Mouse (Mus musculus): Measurements from ENCODE around the gene Klf13. TPM values are rescaled to one million over a fixed set of nuclear protein-coding genes. Genes with fewer than 3 reads are reported as not detected.

Klf13 gene
- total RNA-seq, 1 experiment = 29.4 TPM

DNA sequence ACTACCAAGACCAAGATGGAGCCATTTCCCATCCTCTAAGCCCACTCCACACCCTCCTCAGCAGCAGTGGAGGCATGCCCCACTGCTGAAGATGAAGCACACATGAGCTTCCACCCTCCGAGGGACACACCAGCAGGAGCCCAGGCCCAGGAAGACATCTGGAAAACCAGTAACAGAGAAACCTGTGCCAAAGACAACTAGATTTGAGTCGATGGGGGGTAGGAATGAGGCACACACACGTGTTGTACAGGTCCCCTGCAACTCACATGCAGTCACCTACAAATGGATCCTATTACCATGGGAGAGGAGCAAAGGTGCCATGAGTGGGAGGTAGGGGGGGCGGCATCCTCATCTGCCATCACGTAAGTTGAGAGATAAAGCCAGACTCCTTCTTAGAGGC lies 28.5 kb downstream of the Klf13 start:
- no peak for DNase-seq (ENCODE audit: low read depth, low spot score)
- Histone ChIP-seq H3K27ac (ENCODE audit: insufficient read depth, low read depth, low read length, poor library complexity, severe bottlenecking) (no peak overlapping the region; the same call in 1 of the 2 replicates), H3K4me1 (ENCODE audit: control insufficient read depth in 2 of 2, insufficient read depth in 2 of 2, low read length in 2 of 2, poor library complexity in 1 of 2) (peaks cover 16 to 62% of the 10 kb centered on the region in 2 experiments)

DNA sequence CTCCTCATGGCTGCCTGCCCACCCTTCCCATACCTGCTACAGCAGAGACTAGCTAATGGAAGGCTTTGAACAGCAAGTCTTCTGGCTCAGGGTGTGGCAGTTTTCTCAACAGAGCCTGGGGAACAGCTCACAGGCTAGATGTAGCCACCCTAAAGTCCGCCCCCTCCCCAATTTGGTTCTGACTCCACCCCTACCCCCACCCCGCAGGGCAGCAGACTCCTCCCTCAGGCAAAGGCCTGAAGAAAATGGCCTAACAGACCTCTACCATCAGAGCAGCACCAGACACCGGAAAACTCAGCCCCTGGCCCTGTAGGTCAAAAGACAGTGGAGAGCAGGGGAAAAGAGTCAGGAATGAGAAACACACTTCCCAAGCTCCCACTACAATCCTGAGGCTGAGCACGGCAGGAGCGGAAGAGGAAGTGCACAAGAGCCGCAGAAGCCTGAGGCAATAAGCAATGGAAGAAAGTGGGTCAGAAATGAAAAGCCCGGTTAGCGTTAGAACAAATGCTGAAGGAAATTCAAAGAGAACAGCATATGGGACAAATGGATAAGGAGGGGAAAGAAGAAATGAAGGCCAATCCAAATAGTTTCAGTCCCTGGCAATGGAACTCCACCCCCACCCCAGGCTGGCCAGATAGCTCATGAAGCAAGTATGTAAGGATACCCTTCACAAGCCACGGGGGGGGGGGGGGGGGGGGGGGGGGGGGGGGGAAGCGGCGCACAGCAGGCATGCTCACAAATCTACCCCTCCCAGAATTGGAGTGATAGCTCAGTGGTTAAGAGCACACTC lies 30.0 kb downstream of the Klf13 start:
- no peaks in the 10 kb centered on the region for H3K9me3 ChIP-seq (ENCODE audit: control insufficient read depth, insufficient read depth, low read depth, low read length)
- no peaks in the 10 kb centered on the region; the same call in 1 of the 2 replicates for H3K36me3 ChIP-seq (ENCODE audit: control insufficient read depth, insufficient read depth, low read length, poor library complexity, severe bottlenecking)
- peaks cover 19 to 55% of the 10 kb centered on the region in 2 experiments for H3K4me1 ChIP-seq (ENCODE audit: control insufficient read depth in 2 of 2, insufficient read depth in 2 of 2, low read length in 2 of 2, poor library complexity in 1 of 2)
- in situ Hi-C loops (cut with MboI; ENCODE audit: low sequenced_read_pairs in 2 of 2, unreplicated experiment in 2 of 2) = no loop called here
- peak overlapping the region; percentile 35 to 40 for H3K4me3 ChIP-seq (ENCODE audit: insufficient read depth in 1 of 2, low read depth in 1 of 2, low read length in 2 of 2, poor library complexity in 1 of 2, severe bottlenecking in 1 of 2)
- H3K9ac ChIP-seq (ENCODE audit: insufficient read depth, low read depth, low read length, poor library complexity, severe bottlenecking) = peak overlapping the region; percentile 7; the same call in 1 of the 2 replicates
- DNase-seq (ENCODE audit: low read depth, low spot score) = no peak
- H3K27ac ChIP-seq (ENCODE audit: insufficient read depth, low read depth, low read length, poor library complexity, severe bottlenecking) = peak overlapping the region; percentile 76; the same call in 1 of the 2 replicates
- TF ChIP-seq ZC3H11A (IDR thresholded peaks at IDR 0.05; ENCODE audit: borderline replicate concordance, low read depth, low read length) (no peak), ZNF384 (IDR thresholded peaks at IDR 0.05; ENCODE audit: low read depth, low read length) (no peak), MAFK (IDR thresholded peaks at IDR 0.05; ENCODE audit: insufficient read depth, low read depth, low read length) (no peak)

More for the DNA sequence above, 28.5 kb downstream of the Klf13 start:
- TF ChIP-seq HCFC1 (IDR thresholded peaks at IDR 0.05; ENCODE audit: borderline replicate concordance, insufficient read depth, low read length) = no peak
- no peak for TF ChIP-seq ZC3H11A (IDR thresholded peaks at IDR 0.05; ENCODE audit: borderline replicate concordance, low read depth, low read length)
- no peak for TF ChIP-seq MAFK (IDR thresholded peaks at IDR 0.05; ENCODE audit: insufficient read depth, low read depth, low read length)
- TF ChIP-seq CHD2 (IDR thresholded peaks at IDR 0.05; ENCODE audit: low read depth, low read length) = no peak
- TF ChIP-seq ZNF384 (IDR thresholded peaks at IDR 0.05; ENCODE audit: low read depth, low read length) = no peak
- no peak overlapping the region for H3K4me3 ChIP-seq (ENCODE audit: insufficient read depth in 1 of 2, low read depth in 1 of 2, low read length in 2 of 2, poor library complexity in 1 of 2, severe bottlenecking in 1 of 2)
- peak overlapping the region; percentile 35; the same call in 1 of the 2 replicates for H3K9ac ChIP-seq (ENCODE audit: insufficient read depth, low read depth, low read length, poor library complexity, severe bottlenecking)
- in situ Hi-C loops (cut with MboI; ENCODE audit: low sequenced_read_pairs in 2 of 2, unreplicated experiment in 2 of 2) = no loop called here
- no peaks in the 10 kb centered on the region; the same call in 1 of the 2 replicates for H3K36me3 ChIP-seq (ENCODE audit: control insufficient read depth, insufficient read depth, low read length, poor library complexity, severe bottlenecking)
- no peaks in the 10 kb centered on the region for H3K9me3 ChIP-seq (ENCODE audit: control insufficient read depth, insufficient read depth, low read depth, low read length)

DNA sequence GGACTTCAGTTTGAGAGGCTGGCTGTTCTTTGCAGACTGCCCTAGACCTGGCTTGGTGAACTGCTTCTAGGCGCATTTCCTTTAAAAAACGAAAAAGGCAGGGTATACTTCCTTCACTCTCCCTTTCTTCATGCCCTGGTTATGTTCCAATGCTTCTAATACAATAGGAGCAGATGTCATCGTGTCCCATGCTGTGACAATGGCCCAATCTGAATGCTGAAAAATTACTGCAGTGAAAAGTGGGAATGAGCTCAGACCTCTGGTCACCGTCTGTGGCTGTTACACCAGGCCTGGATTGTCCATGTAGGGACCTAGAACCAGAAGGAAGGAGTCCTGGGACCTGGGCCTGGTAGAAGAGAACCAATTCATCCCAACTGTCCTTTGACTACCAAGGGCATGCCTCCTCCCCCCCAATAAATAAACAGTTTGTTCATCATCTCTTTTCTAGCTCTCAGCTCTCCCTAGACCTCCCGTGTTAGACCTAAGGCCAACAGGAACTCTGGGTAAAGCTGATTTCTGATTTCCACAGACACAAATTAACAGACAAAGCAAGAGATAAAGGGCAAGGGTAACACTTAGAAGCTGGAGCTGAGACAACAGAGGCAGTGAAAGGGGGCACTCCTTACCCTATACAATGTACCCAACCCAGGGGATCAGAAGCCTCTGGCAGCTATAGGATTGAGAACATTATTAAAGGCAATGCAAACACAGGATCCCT lies 30.8 kb downstream of the Klf13 start:
- TF ChIP-seq HCFC1 (IDR thresholded peaks at IDR 0.05; ENCODE audit: borderline replicate concordance, insufficient read depth, low read length) (no peak), ZNF384 (IDR thresholded peaks at IDR 0.05; ENCODE audit: low read depth, low read length) (no peak), MAFK (IDR thresholded peaks at IDR 0.05; ENCODE audit: insufficient read depth, low read depth, low read length) (no peak), ZC3H11A (IDR thresholded peaks at IDR 0.05; ENCODE audit: borderline replicate concordance, low read depth, low read length) (no peak), CHD2 (IDR thresholded peaks at IDR 0.05; ENCODE audit: low read depth, low read length) (no peak)
- peaks cover 21 to 53% of the 10 kb centered on the region in 2 experiments for H3K4me1 ChIP-seq (ENCODE audit: control insufficient read depth in 2 of 2, insufficient read depth in 2 of 2, low read length in 2 of 2, poor library complexity in 1 of 2)
- H3K9me3 ChIP-seq (ENCODE audit: control insufficient read depth, insufficient read depth, low read depth, low read length) = no peaks in the 10 kb centered on the region
- H3K36me3 ChIP-seq (ENCODE audit: control insufficient read depth, insufficient read depth, low read length, poor library complexity, severe bottlenecking) = no peaks in the 10 kb centered on the region; the same call in 1 of the 2 replicates
- no peak for DNase-seq (ENCODE audit: low read depth, low spot score)
- H3K27ac ChIP-seq (ENCODE audit: insufficient read depth, low read depth, low read length, poor library complexity, severe bottlenecking) = peak overlapping the region; percentile 70; the same call in 1 of the 2 replicates
- peak overlapping the region; percentile 11 to 35; a peak in 2 of 4 replicates for H3K4me3 ChIP-seq (ENCODE audit: insufficient read depth in 1 of 2, low read depth in 1 of 2, low read length in 2 of 2, poor library complexity in 1 of 2, severe bottlenecking in 1 of 2)
- in situ Hi-C loops (cut with MboI; ENCODE audit: low sequenced_read_pairs in 2 of 2, unreplicated experiment in 2 of 2) = no loop called here
- H3K9ac ChIP-seq (ENCODE audit: insufficient read depth, low read depth, low read length, poor library complexity, severe bottlenecking) = no peak overlapping the region

DNA sequence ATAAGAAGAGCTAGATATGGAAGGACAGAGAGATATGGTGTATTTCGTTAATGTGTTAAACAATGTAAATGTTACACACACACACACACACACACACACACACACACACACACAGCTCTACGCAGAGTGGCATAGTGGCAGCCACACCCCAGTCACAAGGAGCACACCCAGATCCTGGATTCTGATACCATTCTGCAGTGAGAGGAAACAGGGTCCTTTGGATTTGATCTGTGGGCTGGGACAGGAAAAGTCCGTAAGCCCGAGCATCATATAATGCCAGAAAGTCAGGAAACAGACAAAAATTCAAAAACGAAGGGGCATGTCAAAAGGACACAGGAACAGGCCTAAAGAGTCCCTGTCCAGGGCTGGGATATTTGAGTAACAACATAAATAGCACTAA lies 33.1 kb downstream of the Klf13 start:
- H3K9ac ChIP-seq (ENCODE audit: insufficient read depth, low read depth, low read length, poor library complexity, severe bottlenecking) = no peak overlapping the region
- in situ Hi-C loops (cut with MboI; ENCODE audit: low sequenced_read_pairs in 2 of 2, unreplicated experiment in 2 of 2) = no loop called here
- DNase-seq (ENCODE audit: low read depth, low spot score) = no peak
- peaks cover 16 to 40% of the 10 kb centered on the region in 2 experiments for H3K4me1 ChIP-seq (ENCODE audit: control insufficient read depth in 2 of 2, insufficient read depth in 2 of 2, low read length in 2 of 2, poor library complexity in 1 of 2)
- H3K4me3 ChIP-seq (ENCODE audit: insufficient read depth in 1 of 2, low read depth in 1 of 2, low read length in 2 of 2, poor library complexity in 1 of 2, severe bottlenecking in 1 of 2) = no peak overlapping the region
- H3K27ac ChIP-seq (ENCODE audit: insufficient read depth, low read depth, low read length, poor library complexity, severe bottlenecking) = no peak overlapping the region
- H3K36me3 ChIP-seq (ENCODE audit: control insufficient read depth, insufficient read depth, low read length, poor library complexity, severe bottlenecking) = no peaks in the 10 kb centered on the region; the same call in 1 of the 2 replicates
- H3K9me3 ChIP-seq (ENCODE audit: control insufficient read depth, insufficient read depth, low read depth, low read length) = no peaks in the 10 kb centered on the region
- TF ChIP-seq ZNF384 (IDR thresholded peaks at IDR 0.05; ENCODE audit: low read depth, low read length) = no peak
- TF ChIP-seq CHD2 (IDR thresholded peaks at IDR 0.05; ENCODE audit: low read depth, low read length) = no peak
- no peak for TF ChIP-seq HCFC1 (IDR thresholded peaks at IDR 0.05; ENCODE audit: borderline replicate concordance, insufficient read depth, low read length)
- TF ChIP-seq ZC3H11A (IDR thresholded peaks at IDR 0.05; ENCODE audit: borderline replicate concordance, low read depth, low read length) = no peak
- no peak for TF ChIP-seq MAFK (IDR thresholded peaks at IDR 0.05; ENCODE audit: insufficient read depth, low read depth, low read length)
